Mouse (Mus musculus): ENCODE data around the gene Gdf5. TPM values are rescaled to one million over a fixed set of nuclear protein-coding genes. Genes with fewer than 3 reads are reported as not detected.
A peak's percentile ranks its signal among the peaks of the same experiment; 100 is the strongest.
"Not testable (repeated sequence)": the region's sequence is repeated elsewhere in the genome, so short reads cannot be mapped to it uniquely, and the experiment has no call there.

Gdf5 gene
- total RNA-seq, 2 experiments from 2014 or later = 0.12 TPM; not detected in 1

DNA sequence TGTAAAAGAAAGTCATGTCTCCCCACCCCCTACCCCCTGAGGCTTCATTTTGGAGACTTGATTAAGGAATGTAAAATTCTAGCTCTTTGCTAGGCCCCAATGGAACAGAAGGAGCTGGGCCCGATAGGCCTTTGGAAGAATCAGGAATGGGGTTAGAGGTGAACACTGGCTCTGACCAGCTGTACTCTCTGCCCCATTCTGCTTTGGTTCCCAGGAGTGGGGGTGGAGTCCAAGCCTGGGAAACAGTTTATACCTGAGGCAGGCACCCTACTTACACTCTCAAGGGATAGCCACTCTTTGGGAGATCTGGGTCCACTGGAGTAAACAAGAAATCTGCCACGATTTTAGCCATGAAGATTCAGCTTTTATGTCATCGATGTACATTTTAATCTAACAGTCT is 4.5 kb downstream of the Gdf5 start, which contains the start of gene Gm15557:
TSS of gene Gm15557 (plus strand) at position 48 of the 400 bp plus-strand sequence.
- no peak for DNase-seq

DNA sequence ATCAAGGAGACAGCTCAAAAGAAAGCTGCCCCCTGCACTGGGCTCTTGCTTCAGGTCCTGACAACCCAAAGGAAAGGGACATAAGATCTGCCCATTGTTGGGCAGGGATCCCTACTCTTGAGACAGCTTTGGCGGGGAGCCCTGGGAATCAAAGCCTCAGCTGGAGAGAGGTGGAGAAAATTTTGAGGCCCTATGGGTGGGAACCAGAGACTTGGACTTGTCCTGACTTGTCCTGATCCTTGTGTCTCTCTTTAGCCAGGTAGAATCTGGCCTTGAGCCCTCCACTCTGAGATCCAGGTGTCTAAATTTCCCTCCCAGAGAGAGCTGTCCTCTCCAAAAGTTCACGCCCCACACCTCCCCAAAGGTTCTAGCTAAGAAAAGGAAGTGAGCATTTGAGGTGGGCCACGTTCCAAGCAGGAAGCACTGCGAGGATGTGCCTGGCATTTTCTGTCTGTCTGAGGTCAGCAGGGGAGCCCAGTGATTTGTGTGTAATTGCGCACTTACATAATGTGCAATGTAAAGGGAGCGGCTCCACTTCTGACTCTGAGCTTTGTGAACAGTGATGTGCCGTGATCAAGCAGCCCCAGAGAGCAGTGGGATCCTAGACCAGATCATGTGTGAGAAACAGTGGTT is 5.2 kb downstream of the Gdf5 start:
- DNase-seq = no peak

DNA sequence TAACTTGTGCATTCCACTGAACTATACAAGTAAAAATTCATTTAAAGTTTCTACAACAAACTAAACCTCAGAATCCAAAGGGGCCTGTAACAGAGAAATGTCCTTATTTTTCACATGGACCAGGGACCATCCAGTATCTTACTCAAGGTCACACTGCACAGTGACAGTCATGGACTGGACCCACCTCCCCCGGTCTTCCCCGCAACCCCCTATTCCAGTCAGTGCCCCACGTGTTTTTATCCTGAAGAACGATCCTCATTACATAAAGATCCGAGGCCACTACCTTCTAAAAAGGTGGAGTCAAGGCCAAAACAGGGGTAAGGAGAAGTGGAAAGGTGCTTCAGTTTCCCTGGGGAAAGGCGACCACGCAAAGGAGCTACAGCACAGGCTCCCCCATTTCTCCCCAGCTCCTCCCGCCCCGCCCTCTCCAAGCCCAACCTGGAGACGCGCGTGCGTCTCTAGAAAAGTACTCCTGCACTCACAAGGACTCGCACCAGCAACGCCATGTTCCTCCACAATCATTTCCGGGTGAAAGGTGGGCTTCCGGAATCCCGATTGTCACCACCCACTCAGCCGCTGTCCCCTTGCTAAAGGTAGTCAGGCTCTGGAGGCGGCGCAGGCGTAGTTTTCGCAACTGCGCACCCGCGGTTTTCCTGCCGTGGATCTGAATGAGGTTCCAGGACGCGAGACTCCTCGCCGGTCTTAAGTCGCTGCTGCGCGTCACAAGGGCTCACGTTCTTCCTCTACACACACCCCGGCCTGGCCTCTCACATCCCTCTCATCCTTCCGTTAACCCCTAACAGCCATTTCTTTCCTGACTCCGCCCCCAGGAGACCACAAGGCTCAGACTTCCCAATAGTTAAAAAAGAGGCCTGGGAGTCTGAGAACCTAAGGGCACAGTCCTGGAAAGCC is 15.4 kb downstream of the Gdf5 start, which contains the start of gene Uqcc1:
TSS of gene Uqcc1 (minus strand) at position 780 of the 912 bp plus-strand sequence.
- peak; percentile 93 for DNase-seq

DNA sequence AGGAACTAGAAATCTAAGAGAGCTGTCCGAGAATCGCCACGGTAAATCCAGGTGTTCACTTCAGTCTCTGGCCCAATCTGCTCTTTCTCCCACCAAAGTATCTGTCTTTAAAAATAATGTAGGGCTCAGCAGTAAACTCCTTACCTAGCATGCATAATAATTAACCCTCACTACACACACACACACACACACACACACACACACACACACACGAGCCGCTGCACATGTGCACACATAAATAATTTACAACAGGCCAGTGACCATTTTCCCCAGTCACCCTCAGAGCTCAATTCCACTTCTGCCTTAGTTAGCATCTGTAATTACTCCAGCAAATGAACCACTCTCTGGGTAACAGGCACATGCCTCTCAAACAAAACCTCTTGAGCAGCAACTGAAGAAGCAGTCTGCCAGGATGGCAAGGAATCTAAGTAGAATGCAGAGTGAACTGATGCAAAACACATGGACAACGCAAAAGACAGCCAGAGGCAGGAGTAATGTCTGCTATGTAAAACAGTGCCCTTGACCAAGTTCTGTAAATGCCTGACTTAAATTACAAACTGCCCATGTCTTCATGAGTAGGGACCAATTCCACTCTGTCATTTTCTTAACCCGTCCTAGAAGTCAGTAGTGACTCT is 16.3 kb downstream of the Gdf5 start:
- DNase-seq = no peak

DNA sequence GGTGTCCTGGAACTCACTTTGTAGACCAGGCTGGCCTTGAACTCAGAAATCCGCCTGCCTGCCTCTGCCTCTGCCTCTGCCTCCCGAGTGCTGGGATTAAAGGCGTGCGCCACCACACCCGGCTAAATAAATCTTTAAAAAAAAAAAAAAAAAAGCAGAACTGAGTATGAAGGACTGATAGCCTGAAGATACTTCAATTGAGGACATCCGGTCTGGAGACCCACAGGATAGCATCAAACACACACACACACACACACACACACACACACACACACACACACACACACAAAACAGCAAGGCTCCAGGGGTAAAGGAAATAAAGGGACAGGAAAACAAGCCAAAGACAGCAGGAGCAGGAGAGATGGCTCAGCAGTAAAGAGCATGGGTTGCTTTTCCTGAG is 20.0 kb downstream of the Gdf5 start:
- DNase-seq = not testable (repeated sequence)

DNA sequence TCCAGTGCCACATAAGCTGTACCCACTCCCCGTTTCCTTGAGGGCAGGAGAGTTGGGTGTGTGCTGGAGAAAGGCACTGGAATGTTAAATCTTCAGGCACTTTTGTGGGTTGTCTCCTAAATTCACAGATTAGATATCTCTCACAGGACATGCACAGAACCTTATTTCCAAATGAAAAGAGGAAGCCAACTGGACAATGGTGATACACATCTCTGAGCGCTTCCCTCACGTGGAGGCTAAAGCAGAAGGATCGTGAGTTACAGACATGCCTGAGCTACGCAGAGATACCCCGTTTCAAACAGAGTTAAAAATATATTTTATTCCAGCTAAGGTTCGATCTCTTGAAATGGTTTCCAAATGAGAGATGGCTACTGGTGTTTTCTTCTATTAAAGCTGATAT is 22.0 kb downstream of the Gdf5 start:
- no peak for DNase-seq

DNA sequence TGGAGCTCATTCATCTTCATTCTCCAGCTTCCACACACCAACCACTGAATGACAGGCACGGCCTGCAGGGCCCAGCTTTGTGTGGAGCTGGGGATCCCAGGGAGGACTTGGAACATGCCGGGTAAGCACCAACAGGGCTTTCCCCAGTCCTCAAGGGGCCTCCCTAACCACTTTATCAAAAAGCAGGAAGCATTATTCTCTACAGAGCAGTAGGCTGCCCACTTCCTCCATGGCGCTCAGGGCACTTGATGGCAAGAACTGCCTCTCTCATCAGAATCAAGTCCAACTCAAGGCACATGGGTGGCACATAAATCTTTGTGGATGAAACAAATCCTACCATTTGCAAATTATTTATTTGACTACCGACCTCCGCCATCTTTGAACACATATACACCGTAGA is 30.5 kb downstream of the Gdf5 start:
- DNase-seq = no peak

DNA sequence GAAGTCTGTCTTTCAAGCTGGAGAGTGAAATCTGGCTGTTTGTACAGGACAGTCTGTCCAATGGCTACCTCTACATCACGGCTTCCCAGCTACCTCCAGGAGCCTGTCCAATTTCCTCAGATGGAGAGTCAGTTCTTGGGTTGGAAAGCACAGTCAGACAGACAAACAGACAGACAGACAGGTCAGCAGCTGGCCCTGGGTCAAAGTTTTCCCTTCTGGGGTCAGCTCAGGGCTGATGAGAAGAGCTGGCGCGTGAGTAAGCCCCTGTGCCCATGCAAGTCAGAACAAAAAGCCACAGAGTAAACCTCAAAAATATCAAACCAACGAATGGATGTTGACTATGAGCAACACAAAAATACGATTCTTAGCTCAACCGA is 41.5 kb downstream of the Gdf5 start:
- DNase-seq = no peak

DNA sequence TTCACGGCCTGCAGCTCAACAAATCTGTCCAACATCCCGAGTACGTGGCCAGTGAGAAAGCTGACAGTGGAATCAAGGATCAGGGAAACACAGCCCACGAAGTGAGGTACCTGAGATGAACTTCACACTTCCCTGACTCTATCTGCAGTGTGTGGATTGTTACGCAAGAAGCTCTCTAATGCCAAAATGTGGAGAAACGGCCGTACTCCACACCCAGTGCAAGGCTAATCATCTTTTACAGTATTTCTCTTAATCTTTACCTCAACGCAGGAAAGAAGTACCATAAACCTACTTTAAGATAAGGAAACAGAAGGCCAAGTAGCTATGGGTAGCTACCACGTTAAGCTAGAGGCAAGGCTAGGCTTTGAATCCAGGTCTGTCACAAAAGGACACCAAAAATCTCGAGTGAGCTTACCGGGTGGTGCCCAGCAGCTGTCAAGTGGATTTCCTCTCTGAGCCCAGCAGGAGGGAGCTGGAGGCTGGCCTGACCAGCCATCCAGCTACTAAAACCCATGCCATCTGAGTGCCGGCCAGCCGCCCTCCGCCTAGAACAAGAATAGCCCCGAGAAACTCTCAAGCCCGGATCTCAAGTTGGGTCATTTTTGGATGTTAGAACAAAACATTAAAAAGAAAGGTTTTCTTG is 42.1 kb downstream of the Gdf5 start:
- DNase-seq = no peak

DNA sequence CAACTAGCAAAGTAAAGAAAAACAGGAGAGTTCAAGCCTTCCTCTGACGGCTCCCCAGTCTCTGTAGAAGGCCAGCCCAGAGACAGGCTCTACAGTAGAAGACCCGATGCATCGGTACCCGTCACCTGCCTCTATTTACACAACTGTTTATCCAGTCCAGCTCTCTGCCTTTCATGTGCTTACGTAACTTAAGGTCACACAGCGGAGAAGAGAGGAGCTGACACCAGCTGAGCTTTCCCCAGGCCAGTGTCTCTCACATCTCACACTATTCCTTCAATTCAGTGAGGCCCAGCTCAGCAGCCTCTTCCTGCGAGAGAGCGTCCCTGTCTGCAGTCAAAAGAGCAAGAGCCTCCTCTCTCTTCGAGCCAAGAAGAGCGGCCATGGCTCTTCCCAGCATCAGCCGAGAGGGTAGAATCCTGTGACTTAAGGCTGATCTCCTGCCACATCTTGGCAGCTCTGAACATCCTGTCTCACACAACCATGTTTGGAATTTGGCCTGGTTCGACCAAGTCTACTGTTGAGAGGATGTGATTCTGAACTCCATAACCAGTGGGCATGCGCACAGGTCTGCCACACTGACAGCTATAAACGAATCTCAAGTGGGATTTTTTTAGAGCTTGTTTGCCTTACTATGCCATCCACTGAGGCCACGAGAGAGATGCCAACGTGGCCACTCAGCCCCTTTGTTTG is 50.0 kb downstream of the Gdf5 start:
- no peak for DNase-seq

DNA sequence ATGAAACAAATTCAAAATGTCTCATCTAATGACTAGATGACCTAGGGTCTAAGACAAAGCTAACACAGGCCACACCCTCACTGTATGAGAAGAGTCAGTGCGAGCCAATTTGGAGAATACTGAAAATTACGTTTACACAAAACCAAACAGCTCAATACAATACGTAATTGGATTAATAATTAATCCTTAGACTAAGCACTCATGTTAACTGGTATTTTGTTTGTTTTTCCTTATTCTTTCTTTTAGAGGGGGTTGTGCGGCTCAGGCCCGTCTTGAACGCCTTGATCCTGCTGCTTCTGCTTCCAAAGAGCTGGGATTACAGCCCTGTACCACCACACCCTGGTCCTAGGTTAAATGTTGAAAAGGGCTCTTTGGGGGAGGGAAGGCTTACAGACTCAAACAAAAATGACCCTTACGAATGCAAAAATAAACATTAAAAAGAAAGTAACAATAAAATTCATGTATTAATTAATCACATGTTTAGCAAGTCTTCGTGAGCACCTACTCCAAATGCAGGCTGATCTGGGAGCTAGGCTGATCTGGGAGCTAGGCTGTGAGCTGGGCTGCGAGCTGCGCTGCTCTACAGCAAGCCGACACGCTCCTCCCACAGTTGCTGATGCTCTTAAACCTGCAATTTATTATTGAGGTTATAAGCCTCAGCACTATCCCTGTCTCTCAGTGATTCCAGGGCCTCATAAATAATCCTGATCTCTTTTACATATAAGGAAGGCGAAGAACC is 50.7 kb downstream of the Gdf5 start:
- no peak for DNase-seq

Other genes starting within 250 kb of the Gdf5 start
- gene Edem2, start 215.9 kb downstream of the Gdf5 start, total RNA-seq (2021) = 1 to 10 TPM; 9.3 to 9.7 TPM
- gene Gm17581, start 209.5 kb downstream of the Gdf5 start, total RNA-seq (2021) = not detected
- 1 to 10 TPM; 5.6 to 8.0 TPM for gene Procr, start 194.2 kb downstream of the Gdf5 start, total RNA-seq (2021)
- gene Mmp24, start 170.0 kb downstream of the Gdf5 start, total RNA-seq (2021) = under 1 TPM; 0.07 TPM
- gene BC029722, start 125.9 kb downstream of the Gdf5 start, total RNA-seq (2021) = 10 to 100 TPM; 11.0 to 11.5 TPM
- gene Eif6, start 118.4 kb downstream of the Gdf5 start, total RNA-seq (2021) = 10 to 100 TPM; 86.4 to 95.7 TPM
- gene Fam83c, start 110.5 kb downstream of the Gdf5 start, total RNA-seq (2021) = not detected
- 100 to 1,000 TPM; 149 to 164 TPM for gene Uqcc1, start 15.1 kb downstream of the Gdf5 start, total RNA-seq (2021)
- not detected for gene Gm15557, start 4.6 kb downstream of the Gdf5 start, total RNA-seq (2021)
- 10 to 100 TPM; 11.9 to 14.4 TPM for gene Cep250, start 11.1 kb upstream of the Gdf5 start, total RNA-seq (2021)
- gene 6430550D23Rik, start 62.6 kb upstream of the Gdf5 start, total RNA-seq (2021) = under 1 TPM; 0.18 to 0.21 TPM
- gene Ergic3, start 62.7 kb upstream of the Gdf5 start, total RNA-seq (2021) = 10 to 100 TPM; 86.5 to 91.5 TPM
- gene Fer1l4, start 107.6 kb upstream of the Gdf5 start, total RNA-seq (2021) = not detected
- gene Spag4, start 119.8 kb upstream of the Gdf5 start, total RNA-seq (2021) = 1 to 10 TPM in 1 of 2 experiments, under 1 TPM in 1; 0.79 to 1.5 TPM
- gene Cpne1, start 166.6 kb upstream of the Gdf5 start, total RNA-seq (2021) = 10 to 100 TPM; 16.4 to 19.3 TPM
- gene Rbm12, start 166.6 kb upstream of the Gdf5 start, total RNA-seq (2021) = 10 to 100 TPM; 40.2 to 43.6 TPM
- gene Gm28036, start 181.7 kb upstream of the Gdf5 start, total RNA-seq (2021) = 10 to 100 TPM; 30.3 to 33.8 TPM
- 100 to 1,000 TPM; 273 to 278 TPM for gene Romo1, start 198.7 kb upstream of the Gdf5 start, total RNA-seq (2021)
- gene Nfs1, start 198.8 kb upstream of the Gdf5 start, total RNA-seq (2021) = 10 to 100 TPM; 51.5 to 51.9 TPM
- 100 to 1,000 TPM; 264 to 286 TPM for gene Rbm39, start 234.9 kb upstream of the Gdf5 start, total RNA-seq (2021)

All from heart, postnatal 4 days (tissue).